Mouse (Mus musculus) liver, embryonic 15.5 days (tissue): ENCODE results near the gene Kdm4c. TPM values are rescaled to one million over a fixed set of nuclear protein-coding genes. Genes with fewer than 3 reads are reported as not detected.
A peak's percentile ranks its signal among the peaks of the same experiment; 100 is the strongest.
"Not testable (repeated sequence)": the region's sequence is repeated elsewhere in the genome, so short reads cannot be mapped to it uniquely, and the experiment has no call there.

Experiments
- ATAC-seq: fragments of 200-750 bp; cut with Nextera tagmentation; 2 replicates; pipeline ENCODE4 v1.8.0; 2017; ENCODE audit warnings: moderate number of reproducible peaks, mild to moderate bottlenecking, moderate library complexity; ENCODE audit not compliant: insufficient read depth
- H3K27ac ChIP-seq: fragments of 300-500 bp; sonication (generic); replicated peaks from 2 replicates; pipeline ENCODE4 v1.5.1; 2015; ENCODE audit warnings: mild to moderate bottlenecking, inconsistent platforms
- H3K27me3 ChIP-seq: fragments of 300-500 bp; sonication (generic); 2 replicates; pipeline ENCODE4 v1.6.1; 2015; ENCODE audit warnings: mild to moderate bottlenecking, inconsistent platforms
- H3K36me3 ChIP-seq: fragments of 300-500 bp; sonication (generic); replicated peaks from 2 replicates; pipeline ENCODE4 v1.6.1; 2015; ENCODE audit warnings: moderate library complexity, mild to moderate bottlenecking, inconsistent platforms
- H3K4me1 ChIP-seq: fragments of 300-500 bp; sonication (generic); replicated peaks from 2 replicates; pipeline ENCODE4 v1.6.1; 2015; ENCODE audit warnings: inconsistent platforms
- H3K4me2 ChIP-seq: fragments of 300-500 bp; sonication (generic); 2 replicates; pipeline ENCODE4 v1.6.1; 2015; ENCODE audit warnings: moderate library complexity, mild to moderate bottlenecking, inconsistent platforms
- H3K4me3 ChIP-seq: fragments of 300-500 bp; sonication (generic); replicated peaks from 2 replicates; pipeline ENCODE4 v1.5.1; 2015; ENCODE audit warnings: mild to moderate bottlenecking, inconsistent platforms
- H3K9ac ChIP-seq: fragments of 300-500 bp; sonication (generic); 2 replicates; pipeline ENCODE4 v1.6.1; 2015; ENCODE audit warnings: moderate library complexity, mild to moderate bottlenecking, inconsistent platforms
- H3K9me3 ChIP-seq: fragments of 300-500 bp; sonication (generic); replicated peaks from 2 replicates; pipeline ENCODE4 v1.6.1; 2016; ENCODE audit warnings: inconsistent platforms
- WGBS: fragments of 180-500 bp; shearing (Covaris S2); methylation state at CpG from one replicate; pipeline ENCODE4 v1.1.7; 2015; ENCODE audit warnings: mixed read lengths; ENCODE audit not compliant: insufficient replicate concordance; 5-methylcytosine and 5-hydroxymethylcytosine counted together
- polyA plus RNA-seq: library from polyadenylated mRNA; unstranded; fragments of >200 nt; fragmentation: Nextera tagmentation; extraction: Ambion mirVana; gene quantifications from 2 replicates; pipeline ENCODE4 v1.2.1, GENCODE M21; 2015

Kdm4c gene
- 4.5 and 4.6 TPM in 2 replicates for polyA plus RNA-seq

DNA sequence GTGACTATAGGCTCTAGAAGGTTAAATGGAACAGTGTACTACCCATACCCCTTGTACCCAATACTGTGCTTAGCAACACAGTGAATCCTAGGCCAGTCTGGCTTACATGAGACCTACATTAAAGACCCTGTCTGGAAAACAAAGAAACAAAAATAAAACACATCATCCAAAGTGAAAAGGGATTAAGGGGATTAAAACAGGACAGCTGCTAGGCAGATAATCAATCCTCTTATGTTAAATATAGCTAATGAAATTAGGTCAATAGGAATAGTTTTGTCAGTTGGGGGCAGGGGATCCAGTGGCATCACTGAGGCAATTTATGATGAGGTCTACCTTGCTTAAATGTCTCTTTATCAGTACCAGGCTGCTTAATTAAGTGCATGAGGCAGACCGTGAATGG, at the start of gene Kdm4c:
Gene Kdm4c, plus strand, starts transcription at position 322 of the 400 bp plus-strand sequence.
- H3K9ac ChIP-seq: no peak within 1 kb of the TSS
- no peak for ATAC-seq
- no peaks in the 10 kb centered on the region for H3K27me3 ChIP-seq
- H3K4me3 ChIP-seq: no peak within 1 kb of the TSS
- no peaks in the 10 kb centered on the region for H3K4me1 ChIP-seq
- WGBS: 70% methylated on average over 1 of the region's 1 CpGs
- no peaks in the 10 kb centered on the region for H3K36me3 ChIP-seq
- no peak within 1 kb of the TSS for H3K27ac ChIP-seq
- no peaks in the 10 kb centered on the region for H3K9me3 ChIP-seq
- no peak within 1 kb of the TSS for H3K4me2 ChIP-seq

DNA sequence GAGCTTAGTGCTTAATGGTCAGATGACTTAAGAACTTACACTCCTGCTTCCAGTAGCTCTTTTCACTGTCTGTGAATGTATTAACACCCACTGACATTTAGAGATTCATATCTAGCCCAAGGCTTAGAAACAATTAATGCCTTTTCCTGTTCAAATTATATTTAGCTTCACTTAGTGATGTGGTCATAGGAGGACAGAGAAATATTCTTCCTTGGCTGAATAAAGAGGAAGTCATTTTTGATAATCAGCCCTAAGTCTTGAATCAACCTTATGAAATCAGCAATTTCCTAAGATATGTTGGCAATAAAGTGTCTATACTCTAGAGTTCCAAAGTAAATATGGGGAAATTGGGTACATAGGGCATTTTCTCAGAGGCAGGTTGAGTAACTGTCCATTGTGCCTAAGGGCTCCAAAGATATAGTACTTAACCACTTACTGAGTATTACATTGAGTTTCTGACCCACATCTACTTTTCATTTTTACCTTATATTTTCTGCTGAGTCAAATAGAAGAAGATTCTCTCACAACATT, 41.0 kb upstream of the Kdm4c start:
- H3K36me3 ChIP-seq: no peaks in the 10 kb centered on the region
- H3K9me3 ChIP-seq: no peaks in the 10 kb centered on the region
- no peaks in the 10 kb centered on the region for H3K27me3 ChIP-seq
- no peak overlapping the region for H3K27ac ChIP-seq
- H3K4me3 ChIP-seq: no peak overlapping the region
- no peak for ATAC-seq
- H3K4me2 ChIP-seq: no peak overlapping the region
- no peak overlapping the region for H3K9ac ChIP-seq
- H3K4me1 ChIP-seq: no peaks in the 10 kb centered on the region

DNA sequence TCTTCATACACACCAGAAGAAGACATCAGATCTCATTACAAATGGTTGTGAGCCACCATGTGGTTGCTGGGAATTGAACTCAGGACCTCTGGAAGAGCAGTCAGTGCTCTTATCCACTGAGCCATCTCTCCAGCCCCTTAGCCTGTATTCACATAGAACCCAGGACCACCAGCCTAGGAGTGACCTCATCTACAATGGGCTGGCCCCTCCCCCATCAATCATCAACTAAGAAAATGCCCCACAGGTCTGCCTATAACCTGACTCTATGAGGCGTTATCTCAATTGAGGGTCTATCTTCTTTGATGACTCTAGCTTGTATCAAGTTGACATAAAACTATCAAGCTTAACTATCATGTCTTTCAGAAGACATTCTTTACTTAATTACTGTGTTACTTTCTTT, 20.5 kb upstream of the Kdm4c start:
- H3K4me2 ChIP-seq, ATAC-seq, H3K27ac ChIP-seq, H3K9me3 ChIP-seq, H3K4me3 ChIP-seq, H3K36me3 ChIP-seq, H3K4me1 ChIP-seq, H3K9ac ChIP-seq, H3K27me3 ChIP-seq: not testable (repeated sequence)
- WGBS: 57% methylated on average over 1 of the region's 1 CpGs

GRCm38 (mm10) chr4:74222360-74222759, 19.9 kb upstream of the Kdm4c start:
- H3K4me1 ChIP-seq: no peaks in the 10 kb centered on the region
- H3K4me3 ChIP-seq: no peak overlapping the region
- no peak overlapping the region for H3K4me2 ChIP-seq
- H3K9ac ChIP-seq: no peak overlapping the region
- H3K36me3 ChIP-seq: no peaks in the 10 kb centered on the region
- H3K27ac ChIP-seq: no peak overlapping the region
- no peaks in the 10 kb centered on the region for H3K9me3 ChIP-seq
- H3K27me3 ChIP-seq: no peaks in the 10 kb centered on the region
- ATAC-seq: no peak
- 10% methylated on average over 3 of the region's 3 CpGs for WGBS

DNA sequence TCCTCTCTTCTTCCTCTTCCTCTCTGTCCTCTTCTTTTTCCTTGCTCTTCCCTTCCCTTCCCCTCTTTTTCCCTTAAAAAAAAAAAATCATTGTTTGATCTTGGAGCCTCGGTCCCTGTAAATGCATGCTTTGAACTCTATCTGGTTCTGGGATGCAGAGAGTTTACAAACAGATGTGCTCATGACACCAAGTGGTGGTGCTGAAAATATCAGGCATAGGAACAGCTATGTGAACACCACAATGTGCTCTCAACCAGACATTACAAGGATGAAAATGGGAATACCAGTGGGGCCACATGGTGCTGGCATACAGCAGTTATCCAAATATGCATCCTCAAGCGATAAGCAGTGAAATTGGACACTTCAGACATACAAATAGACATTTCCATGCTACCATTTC, 18.1 kb upstream of the Kdm4c start:
- H3K4me3 ChIP-seq: no peak overlapping the region
- no peak for ATAC-seq
- no peak overlapping the region for H3K9ac ChIP-seq
- H3K27me3 ChIP-seq: no peaks in the 10 kb centered on the region
- 54% methylated on average over 2 of the region's 2 CpGs for WGBS
- no peaks in the 10 kb centered on the region for H3K9me3 ChIP-seq
- H3K4me2 ChIP-seq: no peak overlapping the region
- no peaks in the 10 kb centered on the region for H3K36me3 ChIP-seq
- no peak overlapping the region for H3K27ac ChIP-seq
- H3K4me1 ChIP-seq: no peaks in the 10 kb centered on the region

GRCm38 (mm10) chr4:74230994-74231393, 11.3 kb upstream of the Kdm4c start:
- no peaks in the 10 kb centered on the region for H3K36me3 ChIP-seq
- H3K27ac ChIP-seq: no peak overlapping the region
- H3K9ac ChIP-seq: no peak overlapping the region
- no peak overlapping the region for H3K4me2 ChIP-seq
- H3K4me3 ChIP-seq: no peak overlapping the region
- 54% methylated on average over 4 of the region's 4 CpGs for WGBS
- no peaks in the 10 kb centered on the region for H3K4me1 ChIP-seq
- no peak for ATAC-seq
- no peaks in the 10 kb centered on the region for H3K9me3 ChIP-seq
- H3K27me3 ChIP-seq: no peaks in the 10 kb centered on the region

GRCm38 (mm10) chr4:74231405-74231804, 10.9 kb upstream of the Kdm4c start:
- Histone ChIP-seq H3K4me3 (no peak overlapping the region), H3K9ac (no peak overlapping the region), H3K36me3 (no peaks in the 10 kb centered on the region), H3K27me3 (no peaks in the 10 kb centered on the region), H3K4me2 (no peak overlapping the region), H3K27ac (no peak overlapping the region), H3K4me1 (no peaks in the 10 kb centered on the region), H3K9me3 (no peaks in the 10 kb centered on the region)
- 59% methylated on average over 5 of the region's 5 CpGs for WGBS
- no peak for ATAC-seq

- Histone ChIP-seq H3K36me3 (no peaks in the 10 kb centered on the region), H3K4me3 (no peak overlapping the region), H3K4me1 (no peaks in the 10 kb centered on the region), H3K4me2 (no peak overlapping the region), H3K9ac (no peak overlapping the region), H3K27me3 (no peaks in the 10 kb centered on the region), H3K9me3 (no peaks in the 10 kb centered on the region), H3K27ac (no peak overlapping the region)
- no peak for ATAC-seq
- 69% methylated on average over 3 of the region's 3 CpGs for WGBS
Measured at GRCm38 (mm10) chr4:74233534-74233933, 8.8 kb upstream of the Kdm4c start.

DNA sequence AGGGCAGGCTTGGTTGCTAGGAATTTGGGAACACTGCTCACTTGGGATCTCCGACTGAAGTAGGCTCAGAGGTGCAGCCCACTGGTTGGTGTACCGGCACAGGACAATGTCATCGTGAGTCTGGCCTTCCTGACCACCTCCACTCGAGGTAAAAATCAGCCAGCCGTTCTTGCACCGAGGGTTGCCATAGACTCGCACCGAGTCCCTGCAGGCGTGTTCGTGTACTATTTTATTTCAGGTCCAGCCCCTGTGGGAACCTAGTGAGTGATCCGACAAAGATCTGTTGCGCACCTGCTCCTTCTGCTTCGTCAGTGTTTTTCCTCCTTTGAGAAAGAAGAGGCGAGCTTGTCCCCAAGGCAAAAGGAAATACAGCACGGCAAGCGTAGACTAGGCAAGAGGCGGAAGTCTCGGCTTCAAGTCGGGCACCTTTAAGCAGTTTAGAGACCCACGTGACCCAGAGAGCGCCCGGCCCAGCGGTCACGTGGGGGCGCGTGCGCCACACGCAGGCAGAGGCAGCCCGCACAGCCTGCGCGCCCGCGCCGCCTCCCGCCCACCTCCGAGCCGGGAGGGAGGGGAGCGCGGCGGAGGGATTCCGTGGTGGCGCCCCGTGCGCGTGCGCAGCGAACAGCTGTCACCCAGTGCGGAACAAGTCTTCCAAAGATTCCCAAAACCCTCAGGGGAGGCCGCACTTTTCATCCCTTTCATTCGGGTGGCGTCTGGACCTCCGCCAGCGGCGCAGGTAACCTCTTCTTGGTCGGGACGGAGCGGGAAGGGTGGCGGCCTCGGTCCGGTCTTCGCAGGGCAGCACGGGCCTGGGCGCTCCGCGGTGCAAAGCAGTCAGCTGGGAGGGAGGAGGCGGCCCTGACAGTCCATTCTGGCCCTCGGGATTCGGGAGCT, 9.3 kb downstream of the Kdm4c start:
- ATAC-seq: peak; percentile 98
- WGBS: under 1% methylated on average over 68 of the region's 68 CpGs
- no peaks in the 10 kb centered on the region for H3K9me3 ChIP-seq

GRCm38 (mm10) chr4:74252245-74253105, 10.2 kb downstream of the Kdm4c start:
- peak overlapping the region; percentile 87 for H3K9ac ChIP-seq
- no peaks in the 10 kb centered on the region for H3K36me3 ChIP-seq
- H3K4me3 ChIP-seq: peak overlapping the region; percentile 86
- WGBS: under 1% methylated on average over 46 of the region's 46 CpGs
- peak overlapping the region; percentile 90 for H3K4me2 ChIP-seq
- H3K27me3 ChIP-seq: no peaks in the 10 kb centered on the region
- peak; percentile 23 for ATAC-seq
- H3K27ac ChIP-seq: peak overlapping the region; percentile 78
- peaks cover 9% of the 10 kb centered on the region for H3K4me1 ChIP-seq
- H3K9me3 ChIP-seq: no peaks in the 10 kb centered on the region

More for the DNA sequence above, 9.3 kb downstream of the Kdm4c start:
- peak overlapping the region; percentile 86 for H3K4me3 ChIP-seq
- peak overlapping the region; percentile 87 for H3K9ac ChIP-seq
- peaks cover 9% of the 10 kb centered on the region for H3K4me1 ChIP-seq
- peak overlapping the region; percentile 78 for H3K27ac ChIP-seq
- no peaks in the 10 kb centered on the region for H3K27me3 ChIP-seq
- H3K4me2 ChIP-seq: peak overlapping the region; percentile 90
- no peaks in the 10 kb centered on the region for H3K36me3 ChIP-seq

GRCm38 (mm10) chr4:74257882-74258281, 15.6 kb downstream of the Kdm4c start:
- Histone ChIP-seq H3K9ac (no peak overlapping the region), H3K4me3 (no peak overlapping the region), H3K9me3 (no peaks in the 10 kb centered on the region), H3K4me2 (no peak overlapping the region), H3K4me1 (peaks cover 21% of the 10 kb centered on the region), H3K27ac (no peak overlapping the region), H3K36me3 (no peaks in the 10 kb centered on the region), H3K27me3 (no peaks in the 10 kb centered on the region)
- WGBS: 65% methylated on average over 5 of the region's 5 CpGs
- no peak for ATAC-seq
